Mouse (Mus musculus): ENCODE data around the gene Cep63.

- no peak for TF ChIP-seq CTCF (IDR thresholded peaks at IDR 0.05; ENCODE audit: low read depth, low read length)
- no peak for TF ChIP-seq POLR2A (IDR thresholded peaks at IDR 0.05; ENCODE audit: borderline replicate concordance, low read depth, low read length)
These were observed 48.9 kb downstream of the Cep63 start for GRCm38 (mm10) chr9:102577480-102577879.

Data from bone marrow macrophage, adult 2 months (primary cell).